Mouse (Mus musculus): ENCODE measurements at regions not wholly inside any gene's neighbourhood (a gene's known extent, or its start where the extent isn't known, plus 50 kb on each side); places are given as distances from the start of the nearest gene placed in this dataset.
A peak's percentile ranks its signal among the peaks of the same experiment; 100 is the strongest.

DNA sequence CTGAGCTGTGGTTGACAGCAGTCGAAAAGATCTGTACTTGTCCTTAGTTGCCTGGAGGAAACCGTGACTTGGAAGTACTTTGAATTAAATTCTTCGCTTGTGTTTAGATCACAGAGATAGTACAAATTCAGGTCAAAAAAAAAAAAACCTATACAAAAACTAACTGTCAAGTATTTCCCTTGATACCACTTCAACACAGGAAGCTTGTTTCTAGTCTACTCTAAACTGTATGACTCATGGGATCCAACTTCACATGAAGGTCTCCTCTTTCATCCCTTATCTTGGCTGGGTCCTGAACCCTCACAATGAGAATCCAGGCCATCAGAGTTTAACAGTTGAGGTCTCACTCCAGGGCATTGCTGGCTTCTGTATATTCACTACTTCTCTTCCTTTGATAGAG is 54.8 kb downstream of the Tmem30b start:
- ATAC-seq (replicated peaks; ENCODE audit: poor library complexity, severe bottlenecking) = no peak

DNA sequence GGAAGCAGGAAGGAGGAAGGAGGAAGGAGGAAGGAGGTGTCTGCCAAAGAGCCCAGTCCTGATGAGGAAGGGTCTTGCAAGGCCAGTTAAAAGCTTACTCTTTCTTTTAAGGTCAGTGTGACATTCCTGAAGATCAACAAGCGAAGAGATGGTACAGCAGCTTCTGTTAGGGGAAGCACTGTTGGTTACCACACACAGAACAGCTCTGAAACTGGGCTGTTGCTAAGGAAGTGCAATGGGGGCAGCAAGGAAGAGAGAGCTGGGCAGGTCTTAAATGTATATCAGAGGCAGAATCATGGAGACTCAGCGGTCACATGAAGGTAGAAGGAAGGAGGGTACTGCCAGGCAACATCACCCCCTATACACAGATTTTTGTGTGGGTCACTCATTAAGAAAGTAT is 63.3 kb downstream of the Tmem30b start:
- peak; percentile 64 for ATAC-seq (replicated peaks; ENCODE audit: poor library complexity, severe bottlenecking)

DNA sequence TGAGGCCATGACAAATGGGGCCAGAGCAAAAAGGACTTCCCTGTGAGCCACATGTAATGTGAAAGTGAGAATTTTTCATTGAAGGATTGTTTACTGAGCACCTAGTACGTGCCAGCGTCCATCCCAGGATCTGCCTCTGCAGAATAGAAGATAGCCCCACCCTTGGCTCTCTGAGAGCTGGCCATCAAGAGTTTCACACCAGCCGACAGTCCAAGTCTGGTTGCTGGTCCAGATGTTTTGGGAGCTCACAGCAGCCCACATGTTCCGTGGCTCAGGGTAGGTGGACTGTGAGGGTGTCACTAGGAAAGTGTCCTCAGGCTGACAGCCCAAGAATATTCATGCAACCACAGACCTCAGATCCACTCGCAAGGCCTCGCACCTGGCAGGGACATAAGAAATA is 63.9 kb downstream of the Tmem30b start:
- no peak for ATAC-seq (replicated peaks; ENCODE audit: poor library complexity, severe bottlenecking)

DNA sequence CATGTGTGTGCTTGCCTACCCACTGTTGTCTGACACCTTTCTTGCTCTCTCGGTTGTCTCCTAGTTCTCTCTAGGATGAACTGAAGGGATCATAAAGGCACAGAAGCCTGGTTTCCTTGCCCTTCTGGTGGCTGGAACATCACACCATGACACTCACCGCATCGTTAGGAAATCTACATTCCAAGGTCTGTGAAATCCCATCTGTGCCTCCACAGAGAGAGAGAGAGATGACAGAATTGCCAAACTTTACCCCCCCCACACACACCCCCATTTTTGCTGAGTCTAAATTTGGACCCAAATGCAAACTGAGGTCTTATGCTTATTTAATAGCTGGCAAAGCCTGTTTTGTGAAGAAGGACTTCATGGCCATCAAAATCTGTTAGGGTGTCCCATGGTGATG is 64.5 kb downstream of the Tmem30b start:
- ATAC-seq (replicated peaks; ENCODE audit: poor library complexity, severe bottlenecking) = no peak

DNA sequence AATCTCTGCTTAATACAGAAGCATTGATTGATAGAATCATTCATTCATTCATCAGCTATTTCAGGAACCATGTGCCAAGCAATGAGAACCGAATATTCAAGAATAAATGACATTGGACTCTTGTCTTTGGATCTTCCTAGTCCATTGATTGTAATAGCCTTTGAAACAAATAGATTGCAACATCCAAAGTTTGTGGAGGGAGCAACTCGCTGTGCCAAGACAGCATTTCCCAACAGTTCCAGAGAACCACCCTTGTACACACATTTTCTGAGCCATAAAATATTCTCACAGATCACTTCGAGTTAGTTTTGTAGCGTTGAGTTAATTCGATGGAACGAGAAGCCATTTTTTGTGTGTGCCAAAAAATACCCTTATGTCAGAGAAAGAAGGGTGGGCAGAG is 65.0 kb downstream of the Tmem30b start:
- ATAC-seq (replicated peaks; ENCODE audit: poor library complexity, severe bottlenecking) = no peak

DNA sequence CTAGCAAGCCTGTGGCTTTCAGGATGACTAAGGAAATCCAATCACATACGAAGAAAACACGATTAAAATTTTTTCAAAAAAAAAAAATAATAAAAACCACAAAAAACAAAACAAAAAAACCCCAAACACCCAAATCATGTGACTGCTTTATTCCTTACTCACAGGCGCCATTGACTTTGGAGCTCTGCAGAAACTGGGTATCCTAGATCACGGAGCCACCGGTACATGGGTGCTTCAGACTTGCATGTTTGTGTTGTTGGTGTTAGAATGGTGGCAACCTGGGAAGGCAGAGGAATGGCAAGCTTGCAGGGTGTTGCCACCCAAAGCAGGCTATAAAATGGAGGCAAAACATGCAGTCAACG is 65.6 kb downstream of the Tmem30b start:
- no peak for ATAC-seq (replicated peaks; ENCODE audit: poor library complexity, severe bottlenecking)

DNA sequence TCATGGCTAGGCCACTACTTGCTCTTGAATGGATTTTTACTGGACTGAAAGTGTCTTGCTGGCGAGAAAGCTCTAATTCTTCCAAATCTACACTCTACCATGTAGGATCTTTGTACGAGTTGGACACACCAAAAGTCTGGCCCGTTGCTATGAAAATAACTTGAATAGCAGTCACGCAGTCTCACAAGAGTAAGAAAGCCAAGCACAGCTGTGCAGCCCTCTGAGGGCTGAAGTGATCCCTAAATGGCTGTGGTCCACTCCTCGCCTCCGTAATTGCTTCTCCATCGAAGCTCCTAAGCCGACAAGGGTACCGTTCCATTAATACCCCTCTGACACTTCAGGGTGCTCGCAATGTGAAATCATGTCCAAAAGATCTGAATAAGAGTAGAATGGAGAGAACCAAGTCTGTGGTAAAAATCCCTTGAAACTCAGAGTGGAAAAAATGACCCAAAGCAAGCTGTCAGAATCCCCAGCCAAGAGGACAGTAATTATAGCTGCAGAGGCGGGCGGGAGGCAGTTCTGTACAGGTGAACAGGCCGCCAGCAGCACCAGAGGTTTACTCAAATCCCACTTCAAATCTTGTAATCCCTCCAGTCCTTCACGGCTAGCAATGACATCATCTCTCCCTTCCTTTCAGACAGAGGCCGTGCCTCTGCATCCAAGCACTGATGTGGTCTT is 66.1 kb downstream of the Tmem30b start:
- no peak for ATAC-seq (replicated peaks; ENCODE audit: poor library complexity, severe bottlenecking)

DNA sequence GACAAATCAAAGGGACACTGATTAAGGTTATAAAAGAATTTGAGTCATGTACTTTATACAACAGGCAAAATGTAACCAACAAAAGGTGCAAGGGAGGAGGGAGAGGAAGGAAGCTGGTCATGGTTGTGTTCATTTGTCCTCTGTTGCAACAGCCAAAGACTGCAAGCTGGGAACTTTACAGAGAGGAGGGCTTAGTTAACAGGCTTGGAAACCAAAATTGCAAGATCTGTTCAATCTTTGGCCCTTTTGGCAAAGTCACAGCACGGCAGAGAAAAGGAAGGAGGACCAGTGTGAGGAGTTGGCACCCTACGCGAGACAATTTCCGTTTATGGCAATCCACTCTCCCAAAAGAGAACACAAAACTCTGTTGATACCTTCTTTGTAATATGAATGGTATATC is 67.6 kb downstream of the Tmem30b start:
- ATAC-seq (replicated peaks; ENCODE audit: poor library complexity, severe bottlenecking) = peak; percentile 65

DNA sequence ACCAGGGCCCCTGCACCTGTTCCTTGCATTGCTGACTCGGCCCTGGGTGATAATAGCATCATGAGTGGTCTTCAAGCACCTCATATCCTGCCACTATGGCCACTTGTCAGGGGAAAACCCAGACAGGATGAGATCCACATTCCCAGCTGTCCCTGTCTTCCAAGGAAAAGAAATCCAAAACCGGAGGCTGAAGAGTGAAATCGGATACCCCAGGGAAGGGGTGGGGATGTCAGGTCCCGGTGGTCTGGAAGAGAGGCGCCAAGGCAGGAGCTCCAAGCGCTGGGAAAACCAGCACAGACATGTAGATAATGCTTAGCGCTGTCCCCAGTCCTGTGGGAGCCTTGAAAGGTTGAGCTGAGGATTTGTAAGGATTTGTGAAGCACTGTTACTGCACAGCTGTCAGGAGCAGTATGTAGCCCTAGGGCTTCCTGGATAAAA is 69.8 kb downstream of the Tmem30b start:
- no peak for ATAC-seq (replicated peaks; ENCODE audit: poor library complexity, severe bottlenecking)

DNA sequence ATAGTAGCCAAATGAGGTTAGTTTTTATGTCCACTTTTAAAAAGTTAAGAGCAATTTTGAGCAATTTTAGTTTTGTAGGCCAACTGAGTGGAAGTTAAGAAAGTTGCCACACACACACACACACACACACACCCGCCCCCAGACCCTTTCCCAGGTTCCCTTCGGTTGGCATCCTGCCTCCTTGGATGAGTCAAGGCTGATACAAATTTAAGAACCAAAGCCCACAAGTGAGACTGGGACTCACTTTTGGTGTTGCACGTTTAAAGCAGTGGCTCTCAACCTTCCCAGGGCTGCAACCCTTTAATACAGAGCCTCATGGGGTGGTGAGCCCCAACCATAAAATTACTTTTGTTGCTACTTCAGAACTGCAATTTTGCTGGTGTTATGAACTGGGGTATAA is 70.4 kb downstream of the Tmem30b start:
- ATAC-seq (replicated peaks; ENCODE audit: poor library complexity, severe bottlenecking) = no peak

DNA sequence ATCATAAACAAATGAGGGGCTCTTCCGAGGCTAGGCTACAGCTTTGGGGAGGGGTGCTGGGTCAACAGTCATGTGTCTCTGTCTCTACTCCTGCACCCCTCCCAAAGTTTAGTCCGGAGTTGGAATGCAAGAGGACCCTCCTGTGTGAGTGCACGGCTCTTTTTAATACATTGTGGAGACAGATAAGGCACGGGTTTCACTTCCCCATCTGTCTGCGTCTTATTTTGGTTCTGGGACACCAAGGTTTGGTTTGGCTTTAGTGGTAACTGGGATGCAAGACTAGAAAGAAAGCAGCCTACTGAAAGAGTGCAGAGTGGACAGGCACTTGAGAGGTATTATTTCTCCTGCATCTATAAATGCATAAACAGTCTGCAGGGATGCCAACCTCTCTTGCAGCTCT is 71.2 kb downstream of the Tmem30b start:
- peak; percentile 71 for ATAC-seq (replicated peaks; ENCODE audit: poor library complexity, severe bottlenecking)

DNA sequence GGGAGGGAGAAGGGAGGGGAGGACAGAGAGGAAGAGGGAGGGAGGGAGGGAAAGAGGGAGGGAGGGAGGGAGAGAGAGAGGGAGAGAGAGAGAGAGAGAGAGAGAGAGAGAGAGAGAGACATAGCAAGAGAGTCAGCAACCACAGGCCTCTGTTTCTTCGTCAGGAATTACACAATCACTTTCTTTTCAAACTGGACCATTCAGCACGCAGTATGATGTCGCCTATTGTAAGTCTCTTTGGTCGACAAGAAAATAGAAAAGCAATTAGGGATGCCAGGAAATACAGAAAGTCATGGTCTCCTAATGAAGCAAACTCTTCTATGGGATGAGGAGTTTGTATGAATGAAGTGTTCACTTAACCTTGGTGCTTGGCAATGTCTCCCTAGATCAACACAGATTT is 73.1 kb downstream of the Tmem30b start:
- no peak for ATAC-seq (replicated peaks; ENCODE audit: poor library complexity, severe bottlenecking)

DNA sequence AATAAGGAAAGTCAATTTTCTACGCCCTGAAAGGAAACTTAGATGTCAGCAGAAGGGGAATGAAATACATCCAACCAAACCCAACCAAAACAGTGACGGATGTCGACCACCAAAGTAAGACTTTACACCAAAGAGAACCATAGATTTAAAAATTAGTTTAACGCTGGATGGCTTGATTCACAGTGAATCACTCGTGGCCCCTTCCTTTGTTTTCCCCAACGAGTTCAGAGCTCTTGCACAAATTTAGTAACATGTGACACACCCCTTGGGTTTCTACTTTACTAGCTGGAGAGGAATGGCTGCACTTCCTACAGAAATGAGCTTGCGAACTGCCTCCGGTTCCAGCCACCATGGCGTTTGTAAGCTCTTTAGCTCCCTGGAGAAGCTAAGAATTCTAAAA is 74.2 kb downstream of the Tmem30b start:
- ATAC-seq (replicated peaks; ENCODE audit: poor library complexity, severe bottlenecking) = no peak

DNA sequence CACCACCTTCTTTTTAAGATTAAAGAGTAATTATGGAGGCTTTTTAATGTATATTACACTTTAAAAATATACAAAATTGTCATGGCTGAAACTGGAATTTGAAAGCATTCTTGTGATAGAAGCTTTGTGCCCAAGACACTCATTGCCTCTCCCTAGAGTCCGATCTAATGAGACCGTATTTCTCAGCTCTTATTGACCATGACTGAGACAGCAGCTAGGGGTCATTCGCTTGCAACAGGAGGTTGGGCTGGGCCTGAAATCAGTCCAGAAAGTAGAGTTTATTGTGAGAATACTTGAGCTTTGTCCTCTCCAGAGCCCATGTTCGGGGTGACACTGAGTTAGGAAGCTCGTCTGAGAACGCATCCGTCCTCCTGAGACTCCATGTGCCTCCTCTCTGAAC is 79.7 kb downstream of the Tmem30b start:
- ATAC-seq (replicated peaks; ENCODE audit: poor library complexity, severe bottlenecking) = no peak

DNA sequence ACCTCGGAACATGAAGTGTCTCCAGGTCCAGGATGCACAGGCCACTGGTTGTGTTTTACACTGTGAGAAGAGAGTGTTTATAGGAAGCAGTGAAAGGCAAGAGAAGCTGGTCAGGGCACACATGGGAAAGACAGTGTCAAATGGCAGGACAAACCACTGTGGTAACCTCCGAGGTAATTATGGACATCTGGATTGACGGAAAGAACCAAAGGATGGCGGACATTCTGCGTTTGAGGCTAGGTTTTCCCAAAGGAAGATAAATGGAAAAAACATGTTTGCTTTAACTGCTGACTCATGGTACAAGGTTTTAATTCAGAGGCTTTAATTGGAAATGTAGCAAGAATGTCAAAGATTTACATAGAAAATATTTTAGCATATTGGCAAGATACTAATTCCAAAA is 80.2 kb downstream of the Tmem30b start:
- no peak for ATAC-seq (replicated peaks; ENCODE audit: poor library complexity, severe bottlenecking)

DNA sequence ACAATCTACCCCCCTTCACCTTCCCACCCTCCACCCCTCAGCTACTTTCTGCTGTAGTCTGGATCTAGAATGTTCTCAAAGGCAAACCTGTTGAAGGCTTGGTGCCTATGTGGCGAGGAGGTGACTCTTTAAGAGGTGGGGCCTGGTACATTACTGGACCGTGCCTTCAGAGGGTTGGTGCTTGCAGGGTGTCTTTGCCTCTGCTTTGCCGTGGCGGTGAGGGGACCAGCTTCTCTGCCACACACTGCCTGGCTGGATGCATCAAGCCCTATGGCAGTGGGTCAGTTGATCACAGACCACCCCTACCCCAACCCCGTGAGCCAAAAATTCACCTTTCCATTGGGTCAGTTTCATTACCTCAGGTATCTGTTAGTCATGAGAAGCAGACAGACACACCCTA is 81.9 kb downstream of the Tmem30b start:
- ATAC-seq (replicated peaks; ENCODE audit: poor library complexity, severe bottlenecking) = no peak

DNA sequence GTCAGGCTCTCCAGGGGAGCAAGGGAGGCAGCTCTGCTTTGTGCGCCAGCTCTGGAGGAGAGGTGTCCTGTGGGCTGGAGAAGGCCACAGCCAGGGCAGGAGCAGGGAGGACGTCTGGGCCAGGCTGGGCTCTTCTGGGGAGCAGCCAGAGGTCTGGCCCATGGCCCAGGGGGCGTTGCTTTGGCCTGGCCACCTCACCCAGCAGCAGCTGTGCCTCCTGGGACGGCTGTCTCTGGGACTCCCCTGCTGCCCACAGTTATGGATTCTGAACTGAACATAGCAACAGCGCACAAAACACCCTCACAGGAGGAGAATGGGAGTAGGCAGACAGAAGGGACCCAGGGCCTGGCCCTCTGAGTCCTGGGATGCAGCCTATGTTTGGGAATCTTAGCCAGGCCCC is 84.1 kb downstream of the Tmem30b start:
- ATAC-seq (replicated peaks; ENCODE audit: poor library complexity, severe bottlenecking) = 0 out of 2 replicates have a peak, but pooled peaks have one; percentile 9

DNA sequence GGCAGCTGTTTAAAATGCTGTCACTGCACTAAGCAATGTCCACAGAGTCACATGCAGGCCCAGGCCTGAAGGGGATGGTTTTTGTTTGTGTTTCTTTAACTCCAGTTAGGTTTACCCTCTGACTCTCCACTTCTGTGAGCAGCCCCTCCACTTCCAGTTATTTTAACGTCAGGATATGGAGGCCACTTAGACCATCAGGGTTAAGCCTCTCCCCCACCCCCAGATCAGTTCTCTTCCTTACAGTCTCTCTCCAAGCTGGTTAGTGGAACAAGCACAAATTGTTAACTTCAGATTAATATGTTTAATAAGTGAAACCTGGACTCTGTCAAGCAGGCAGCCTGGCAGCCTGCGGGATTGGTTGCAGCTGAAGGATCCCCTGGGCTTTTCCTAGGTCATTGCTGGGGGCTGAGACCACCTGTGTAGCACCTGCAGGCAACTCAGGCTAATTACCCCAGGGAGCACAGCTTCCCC is 85.9 kb downstream of the Tmem30b start:
- no peak for ATAC-seq (replicated peaks; ENCODE audit: poor library complexity, severe bottlenecking)

DNA sequence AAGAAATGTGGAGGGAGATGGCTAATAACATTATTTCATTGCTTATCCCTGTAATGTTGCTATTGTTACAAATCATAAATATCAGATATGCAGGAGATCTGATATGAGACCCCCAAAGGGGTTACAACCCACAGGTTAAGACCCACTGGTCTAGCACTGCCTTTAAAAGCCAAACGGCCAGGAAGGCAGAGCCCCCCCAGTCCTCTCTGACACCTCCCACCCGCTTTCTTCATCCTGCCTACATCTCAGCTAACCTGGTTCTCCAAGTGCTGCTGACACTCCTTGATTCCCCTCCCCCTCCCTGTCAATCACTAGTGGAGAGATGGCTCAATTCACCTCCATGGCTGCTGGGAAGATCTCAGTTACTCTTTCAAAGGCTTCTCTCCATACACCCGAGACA is 94.9 kb downstream of the Tmem30b start:
- no peak for ATAC-seq (replicated peaks; ENCODE audit: poor library complexity, severe bottlenecking)

DNA sequence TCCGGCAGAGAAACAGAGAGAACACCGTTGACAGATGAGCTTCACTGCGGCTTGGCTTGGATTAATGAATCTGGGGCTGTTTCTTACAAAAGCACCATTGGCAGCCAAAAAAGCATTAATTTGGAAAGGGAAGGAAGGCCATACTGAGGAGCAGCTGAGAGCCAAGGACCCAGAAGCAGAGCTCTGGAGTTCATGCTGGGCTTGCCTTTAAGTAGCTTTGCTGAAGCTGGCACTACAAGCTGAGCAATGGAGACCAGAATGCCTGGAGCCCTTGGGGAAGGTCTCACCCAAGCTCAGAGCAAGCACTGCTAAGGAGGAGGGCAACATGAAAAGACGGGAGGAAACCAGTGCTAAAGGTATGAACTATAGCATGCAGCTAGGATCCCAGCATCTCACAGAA is 95.7 kb downstream of the Tmem30b start:
- ATAC-seq (replicated peaks; ENCODE audit: poor library complexity, severe bottlenecking) = no peak

DNA sequence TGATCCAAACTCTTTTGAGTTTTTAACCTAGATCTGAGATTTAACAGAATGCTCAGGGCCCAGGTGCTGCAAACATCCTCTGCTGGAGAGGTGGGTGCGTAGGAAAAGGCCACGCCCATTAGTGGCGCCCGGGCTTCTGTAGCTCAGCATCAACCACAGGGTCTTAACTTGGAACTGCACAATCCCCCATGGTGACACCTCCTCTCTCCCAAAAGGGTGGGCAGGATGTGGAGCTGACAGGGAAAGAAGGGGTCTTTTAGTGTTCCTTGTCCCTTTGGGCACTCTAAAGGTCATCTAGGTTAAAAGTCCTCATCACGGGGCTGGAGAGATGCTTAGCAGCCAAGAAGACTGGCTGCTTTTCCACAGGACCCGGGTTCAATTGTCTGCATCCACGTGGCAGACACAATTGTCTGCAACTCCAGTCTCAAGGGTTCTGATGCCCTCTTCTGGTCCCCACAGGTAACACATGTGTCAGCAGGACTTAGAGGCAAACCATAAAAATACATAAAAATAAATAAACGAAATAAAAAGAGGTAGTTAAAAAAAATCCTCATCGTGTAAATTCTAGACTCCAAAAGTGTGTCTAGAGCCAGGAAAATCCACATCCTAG is 96.2 kb downstream of the Tmem30b start:
- no peak for ATAC-seq (replicated peaks; ENCODE audit: poor library complexity, severe bottlenecking)

DNA sequence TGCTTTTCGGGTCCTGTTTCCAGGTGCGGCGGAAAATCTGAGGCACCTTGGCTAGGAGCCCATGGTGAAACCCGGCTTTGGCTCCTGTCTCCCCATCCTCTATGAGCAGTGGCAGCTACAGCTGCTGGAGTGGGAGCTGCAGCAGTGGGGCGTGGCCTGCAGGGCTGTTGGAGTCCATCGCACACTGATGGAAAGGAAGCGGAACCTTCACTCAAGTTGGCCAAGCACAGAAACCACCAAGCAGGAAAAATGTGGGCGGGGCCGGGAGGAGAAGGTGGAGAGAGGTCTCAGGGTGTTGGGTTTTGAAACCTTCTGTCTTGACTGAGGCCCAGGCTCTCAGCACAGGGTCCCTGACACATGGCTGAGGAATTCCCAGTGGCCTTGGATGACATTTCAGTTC is 97.1 kb downstream of the Tmem30b start:
- ATAC-seq (replicated peaks; ENCODE audit: poor library complexity, severe bottlenecking) = peak; percentile 81

All from granulocyte monocyte progenitor cell, adult 5-6 weeks (primary cell).